ENCODE assay signal across 12 mouse cellular contexts in genomic region chr16:13190471-13190870, GRCm38 (mm10).
DNase-seq lines count a peak whose midpoint lies in the region; ATAC-seq lines count a peak whose summit lies in the region.
"Had no signal": no experiment of that assay in that cellular context is flagged by ENCODE, and none has a peak within 500 bp of the region (broad histone marks: within the 10 kb centered on the region; RNA-seq: fewer than 3 reads in every experiment).

No protein-coding gene starts in this region.

- peak; percentile 75 for DNase-seq in kidney, adult 11 months
- DNase-seq in kidney, postnatal 10 days: no peak
- DNase-seq in lung, postnatal 10 days: peak; percentile 21
- DNase-seq in lung, postnatal 14 days: no peak
- no peak for DNase-seq in liver, embryonic 13.5 days
- no peak for DNase-seq in adrenal gland, adult 18-20 months (ENCODE audit: low spot score in 2 of 2)
- DNase-seq in layer of hippocampus, adult 18-20 months (ENCODE audit: low spot score in 2 of 2): no peak
- DNase-seq: cerebellum, postnatal 25 days had no signal

- no peaks in the 10 kb centered on the region for H3K27me3 ChIP-seq in liver, embryonic 13.5 days

- H3K4me1 ChIP-seq in liver, embryonic 13.5 days (replicated peaks): peaks cover 14% of the 10 kb centered on the region

- H3K27ac ChIP-seq in liver, embryonic 13.5 days: peak overlapping the region; percentile 47; the same call in 1 of the 2 replicates
- H3K27ac ChIP-seq: embryonic facial prominence, embryonic 10.5 days; midbrain, embryonic 10.5 days had no signal

- H3K4me2 ChIP-seq in liver, embryonic 13.5 days: no peak overlapping the region

- no peaks in the 10 kb centered on the region for H3K9me3 ChIP-seq in liver, embryonic 13.5 days (replicated peaks)

- ATAC-seq in liver, embryonic 13.5 days (ENCODE audit: low read depth): peak; percentile 52; the same call in 1 of the 2 replicates
- ATAC-seq: CD4-positive, CD25-positive, alpha-beta regulatory T cell, adult 4 months had no signal

- 52% methylated on average over 5 of the region's 5 CpGs for WGBS in liver, embryonic 13.5 days (ENCODE audit: insufficient replicate concordance)

- no peaks in the 10 kb centered on the region for H3K36me3 ChIP-seq in liver, embryonic 13.5 days
- H3K36me3 ChIP-seq: embryonic facial prominence, embryonic 10.5 days; midbrain, embryonic 10.5 days had no signal

- H3K4me3 ChIP-seq in liver, embryonic 13.5 days (replicated peaks): no peak overlapping the region
- H3K4me3 ChIP-seq: embryonic facial prominence, embryonic 10.5 days; midbrain, embryonic 10.5 days; myocyte had no signal

- no peak overlapping the region for H3K9ac ChIP-seq in liver, embryonic 13.5 days

Comparison
In these comparisons a context has a peak if more than half of its experiments do, and no peak if none do; other contexts are left out.
1. DNase-seq: peak in kidney, adult 11 months (single experiment) and lung, postnatal 10 days (single experiment); none in kidney, postnatal 10 days (single experiment), lung, postnatal 14 days (single experiment), liver, embryonic 13.5 days (single experiment), adrenal gland, adult 18-20 months (0 of 2) and layer of hippocampus, adult 18-20 months (0 of 2).